Mouse (Mus musculus) heart, postnatal 0 days (tissue): ENCODE results near the gene Hrasls5. TPM values are rescaled to one million over a fixed set of nuclear protein-coding genes. Genes with fewer than 3 reads are reported as not detected.

ENCODE experiments used
- ATAC-seq: fragments of 200-750 bp; cut with Nextera tagmentation; 2 replicates; pipeline ENCODE4 v1.8.0; 2017; ENCODE audit warnings: low read depth, moderate number of reproducible peaks, moderate library complexity; ENCODE audit not compliant: insufficient read depth
- DNase-seq: peaks from one replicate; pipeline ENCODE4 v3.0.0-alpha.2; 2016; ENCODE audit warnings: low spot score
- H3K27ac ChIP-seq: fragments of 300-500 bp; sonication (generic); 2 replicates; pipeline ENCODE4 v1.5.1; 2014; ENCODE audit warnings: low read depth, mild to moderate bottlenecking
- H3K27me3 ChIP-seq: fragments of 300-500 bp; sonication (generic); 2 replicates; pipeline ENCODE4 v1.6.1; 2014; ENCODE audit warnings: low read length, mixed read lengths; ENCODE audit not compliant: control insufficient read depth, insufficient read depth
- H3K36me3 ChIP-seq: fragments of 300-500 bp; sonication (generic); replicated peaks from 2 replicates; pipeline ENCODE4 v1.6.1; 2014; ENCODE audit warnings: low read length, mixed read lengths; ENCODE audit not compliant: control insufficient read depth, insufficient read depth
- H3K4me1 ChIP-seq: fragments of 300-500 bp; sonication (generic); 2 replicates; pipeline ENCODE4 v1.6.1; 2014; ENCODE audit warnings: antibody characterized with exemption; ENCODE audit not compliant: control insufficient read depth, insufficient read depth
- H3K4me2 ChIP-seq: fragments of 300-500 bp; sonication (generic); 2 replicates; pipeline ENCODE4 v1.6.1; 2014; ENCODE audit warnings: low read depth, mild to moderate bottlenecking, low read length, moderate library complexity
- H3K4me3 ChIP-seq: fragments of 300-500 bp; sonication (generic); 2 replicates; pipeline ENCODE4 v1.5.1; 2014; ENCODE audit warnings: low read depth, low read length
- H3K9ac ChIP-seq: fragments of 300-500 bp; sonication (generic); replicated peaks from 2 replicates; pipeline ENCODE4 v1.6.1; 2014; ENCODE audit warnings: low read depth, low read length, mixed read lengths
- H3K9me3 ChIP-seq: fragments of 300-500 bp; sonication (generic); replicated peaks from 2 replicates; pipeline ENCODE4 v1.6.1; 2016; ENCODE audit warnings: low read length; ENCODE audit not compliant: control insufficient read depth
- CTCF ChIP-seq: IDR thresholded peaks from 2 replicates; pipeline ENCODE4 v1.5.1; 2016; ENCODE audit warnings: antibody characterized with exemption, control low read depth, low read depth
- EP300 ChIP-seq: IDR thresholded peaks from 2 replicates; pipeline ENCODE4 v1.6.1; 2016; ENCODE audit warnings: antibody characterized with exemption, low read depth
- WGBS: fragments of 180-500 bp; shearing (Covaris S2); extraction: QIAGEN DNeasy Blood & Tissue Kit; methylation state at CpG from one replicate; pipeline ENCODE4 v1.1.7; 2014; 5-methylcytosine and 5-hydroxymethylcytosine counted together
- polyA plus RNA-seq: library from polyadenylated mRNA; unstranded; fragments of >200 nt; fragmentation: Nextera tagmentation; extraction: Ambion mirVana; gene quantifications from 2 replicates; pipeline ENCODE4 v1.2.1, GENCODE M21; 2015
- total RNA-seq: library from RNA; depleted of rRNA; stranded (reverse); fragments of >200 nt; gene quantifications from 2 replicates; pipeline ENCODE4 v1.2.3, GENCODE M21; 2014; ENCODE audit warnings: low replicate concordance

Gene Hrasls5
- total and polyA plus RNA-seq, 2 experiments from 2014 or later = not detected

GRCm38 (mm10) chr19:7598481-7598880 is 13.9 kb upstream of the Hrasls5 start:
- Histone ChIP-seq H3K36me3 (no peaks in the 10 kb centered on the region), H3K27ac (no peak overlapping the region), H3K9ac (no peak overlapping the region), H3K27me3 (no peaks in the 10 kb centered on the region), H3K4me2 (no peak overlapping the region), H3K4me3 (no peak overlapping the region), H3K4me1 (no peaks in the 10 kb centered on the region), H3K9me3 (no peaks in the 10 kb centered on the region)
- TF ChIP-seq CTCF = no peak
- TF ChIP-seq EP300 = no peak
- no peak for DNase-seq
- ATAC-seq = no peak
- 32% methylated on average over 4 of the region's 4 CpGs for WGBS

GRCm38 (mm10) chr19:7601551-7601950 is 10.8 kb upstream of the Hrasls5 start:
- DNase-seq (no peak), ATAC-seq (no peak)
- H3K9ac ChIP-seq = no peak overlapping the region
- H3K4me2 ChIP-seq = no peak overlapping the region
- TF ChIP-seq CTCF = no peak
- no peak for TF ChIP-seq EP300
- 0 out of 2 replicates have a peak, but pooled peaks cover 2% of the 10 kb centered on the region for H3K4me1 ChIP-seq
- H3K36me3 ChIP-seq = no peaks in the 10 kb centered on the region
- H3K27ac ChIP-seq = no peak overlapping the region
- no peaks in the 10 kb centered on the region for H3K27me3 ChIP-seq
- H3K4me3 ChIP-seq = no peak overlapping the region
- H3K9me3 ChIP-seq = no peaks in the 10 kb centered on the region
- 79% methylated on average over 4 of the region's 4 CpGs for WGBS

- H3K4me3 ChIP-seq = no peak overlapping the region
- H3K36me3 ChIP-seq = no peaks in the 10 kb centered on the region
- ATAC-seq (no peak), DNase-seq (no peak)
- no peak overlapping the region for H3K9ac ChIP-seq
- H3K4me1 ChIP-seq = peaks cover 20% of the 10 kb centered on the region
- WGBS = 87% methylated on average over 10 of the region's 10 CpGs
- no peaks in the 10 kb centered on the region for H3K9me3 ChIP-seq
- TF ChIP-seq EP300 (no peak), CTCF (no peak)
- H3K4me2 ChIP-seq = no peak overlapping the region
- H3K27me3 ChIP-seq = no peaks in the 10 kb centered on the region
- no peak overlapping the region for H3K27ac ChIP-seq
Measured at GRCm38 (mm10) chr19:7604107-7604506, 8.2 kb upstream of the Hrasls5 start.

- Histone ChIP-seq H3K27ac (no peak overlapping the region), H3K4me3 (no peak overlapping the region), H3K36me3 (no peaks in the 10 kb centered on the region), H3K9ac (no peak overlapping the region), H3K4me1 (peaks cover 20% of the 10 kb centered on the region), H3K9me3 (no peaks in the 10 kb centered on the region), H3K27me3 (no peaks in the 10 kb centered on the region), H3K4me2 (no peak overlapping the region)
- no peak for DNase-seq
- TF ChIP-seq EP300 = no peak
- TF ChIP-seq CTCF = no peak
- ATAC-seq = no peak
Measured at GRCm38 (mm10) chr19:7605013-7605412, 7.3 kb upstream of the Hrasls5 start.

- peak overlapping the region; percentile 57 for H3K4me2 ChIP-seq
- no peaks in the 10 kb centered on the region for H3K27me3 ChIP-seq
- DNase-seq (peak; percentile 41), ATAC-seq (peak; percentile 51)
- H3K27ac ChIP-seq = no peak overlapping the region
- no peak for TF ChIP-seq EP300
- no peak for TF ChIP-seq CTCF
- no peaks in the 10 kb centered on the region for H3K36me3 ChIP-seq
- H3K4me1 ChIP-seq = peaks cover 20% of the 10 kb centered on the region
- no peak overlapping the region for H3K9ac ChIP-seq
- WGBS = 8% methylated on average over 15 of the region's 15 CpGs
- no peaks in the 10 kb centered on the region for H3K9me3 ChIP-seq
- H3K4me3 ChIP-seq = peak overlapping the region; percentile 9; the same call in 1 of the 2 replicates
Measured at GRCm38 (mm10) chr19:7605930-7606783, 6.2 kb upstream of the Hrasls5 start.
